Mouse (Mus musculus): ENCODE measurements around the gene Zdhhc23.

Gene Zdhhc23

GRCm38 (mm10) chr16:43970426-43970825 is 9.2 kb downstream of the Zdhhc23 start:
- DNase-seq (ENCODE audit: low read depth, low spot score), result no peak

- DNase-seq (ENCODE audit: low read depth, low spot score), result no peak
Measured at GRCm38 (mm10) chr16:43965781-43966389, 13.7 kb downstream of the Zdhhc23 start.

DNA sequence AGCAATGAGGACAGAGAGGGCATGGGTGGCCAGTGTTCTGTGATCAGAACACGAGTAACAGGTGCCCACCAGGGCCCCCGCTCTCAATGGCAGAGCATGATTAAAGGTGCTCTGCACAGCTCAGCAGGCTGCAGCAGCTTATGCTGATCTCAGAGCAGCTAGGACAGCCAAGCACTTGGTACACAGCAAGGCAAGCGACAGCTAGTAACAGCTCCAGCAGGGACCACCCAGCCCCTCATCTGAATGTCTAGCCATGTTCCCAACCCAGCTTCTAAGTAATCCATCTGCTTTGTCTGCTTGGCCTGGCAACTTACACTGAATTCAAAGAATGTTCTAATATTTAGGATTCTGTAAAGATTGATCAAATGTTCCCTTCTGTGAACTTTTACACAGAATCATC is 15.8 kb downstream of the Zdhhc23 start:
- no peak for DNase-seq (ENCODE audit: low read depth, low spot score)

- no peak for DNase-seq (ENCODE audit: low read depth, low spot score)
Measured at GRCm38 (mm10) chr16:43963291-43963690, 16.3 kb downstream of the Zdhhc23 start.

GRCm38 (mm10) chr16:43958038-43958437 is 21.6 kb downstream of the Zdhhc23 start:
- no peak for DNase-seq (ENCODE audit: low read depth, low spot score)

DNA sequence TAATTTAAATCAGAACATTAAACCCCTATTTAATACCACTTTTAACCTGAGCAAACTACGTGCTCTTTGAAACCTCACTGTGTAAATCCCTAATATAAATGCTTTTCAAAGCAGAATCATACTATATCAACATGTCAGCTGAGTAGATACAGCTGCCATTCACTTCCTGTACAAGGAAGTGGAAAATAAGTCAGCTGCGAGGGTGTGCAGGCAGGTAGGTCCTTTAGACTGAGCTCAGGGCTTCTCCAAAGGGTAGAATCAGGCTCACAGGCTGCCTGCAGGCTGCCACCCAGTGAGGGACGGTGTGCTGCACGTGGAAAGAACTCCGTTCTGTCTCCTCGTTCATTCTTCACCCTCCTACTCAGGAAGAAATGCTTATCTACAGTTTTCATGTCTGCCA is 24.7 kb downstream of the Zdhhc23 start:
- DNase-seq (ENCODE audit: low read depth, low spot score), result no peak

- DNase-seq (ENCODE audit: low read depth, low spot score), result no peak
Measured at GRCm38 (mm10) chr16:43951591-43951990, 28.0 kb downstream of the Zdhhc23 start.

DNA sequence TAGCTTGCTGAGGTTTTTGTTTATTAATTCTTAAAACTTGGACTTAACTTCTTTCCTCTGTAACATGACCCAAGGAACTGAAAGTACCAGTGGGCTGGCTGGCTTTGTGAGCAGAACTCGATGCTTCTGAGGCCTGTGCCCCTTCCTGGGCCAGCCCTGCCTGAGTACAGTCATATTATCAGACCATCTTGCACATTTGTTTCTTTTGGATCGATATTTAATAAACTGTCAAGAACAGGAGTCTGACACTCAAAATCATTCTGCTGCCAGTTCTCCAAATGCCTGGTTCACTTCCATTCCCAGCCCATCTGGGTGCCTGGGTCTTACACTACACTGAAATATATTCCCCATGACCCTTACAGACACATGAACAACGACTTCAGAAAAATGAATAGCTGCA is 33.7 kb downstream of the Zdhhc23 start:
- no peak for DNase-seq (ENCODE audit: low read depth, low spot score)

- DNase-seq (ENCODE audit: low read depth, low spot score), result no peak
Measured at GRCm38 (mm10) chr16:43945351-43945750, 34.2 kb downstream of the Zdhhc23 start.

DNA sequence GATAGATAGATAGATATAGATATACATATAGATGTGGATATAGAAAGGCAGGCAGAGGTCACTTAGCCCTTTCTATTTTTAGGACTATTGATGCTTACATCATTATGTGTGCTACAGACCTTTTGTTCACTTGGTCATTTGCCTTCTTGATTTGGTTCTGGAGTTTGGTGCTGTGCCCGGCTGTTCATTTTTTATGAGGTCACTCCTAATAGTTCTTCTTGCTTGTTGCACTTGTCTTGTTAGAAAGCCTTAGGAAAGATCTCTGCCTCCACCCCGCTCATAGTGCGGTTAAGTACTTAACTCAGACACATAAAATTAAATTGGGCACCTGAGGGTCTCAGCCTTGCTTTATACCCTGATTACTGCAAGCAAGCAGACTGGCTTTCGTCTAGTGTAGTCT is 38.7 kb downstream of the Zdhhc23 start:
- no peak for DNase-seq (ENCODE audit: low read depth, low spot score)

GRCm38 (mm10) chr16:43935892-43936291 is 43.7 kb downstream of the Zdhhc23 start:
- DNase-seq (ENCODE audit: low read depth, low spot score), result no peak

- DNase-seq (ENCODE audit: low read depth, low spot score), result no peak
Measured at GRCm38 (mm10) chr16:43935367-43935766, 44.2 kb downstream of the Zdhhc23 start.

GRCm38 (mm10) chr16:43934856-43935255 is 44.7 kb downstream of the Zdhhc23 start:
- no peak for DNase-seq (ENCODE audit: low read depth, low spot score)

GRCm38 (mm10) chr16:43933041-43933440 is 46.5 kb downstream of the Zdhhc23 start:
- no peak for DNase-seq (ENCODE audit: low read depth, low spot score)

DNA sequence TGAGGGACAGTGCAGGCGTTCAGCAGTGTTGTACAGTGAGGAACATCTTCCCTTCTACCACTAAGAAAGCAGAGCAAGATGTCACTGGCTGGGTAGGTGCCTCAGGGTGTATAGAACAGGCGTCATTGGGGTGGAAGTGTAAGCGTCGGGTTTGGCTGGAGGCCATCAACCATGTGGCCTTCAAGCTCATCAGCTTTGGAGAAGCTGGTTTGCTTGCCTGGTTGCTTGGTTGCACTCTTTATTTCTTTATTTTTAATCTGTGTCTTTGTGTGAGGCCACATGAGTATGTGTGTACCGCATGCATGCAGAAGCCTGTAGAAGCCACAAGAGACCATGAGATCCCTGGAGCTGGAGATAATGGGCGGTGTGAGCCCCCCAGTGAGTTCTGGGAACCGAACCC is 47.3 kb downstream of the Zdhhc23 start:
- DNase-seq (ENCODE audit: low read depth, low spot score), result no peak

GRCm38 (mm10) chr16:43931502-43931901 is 48.1 kb downstream of the Zdhhc23 start:
- no peak for DNase-seq (ENCODE audit: low read depth, low spot score)

DNA sequence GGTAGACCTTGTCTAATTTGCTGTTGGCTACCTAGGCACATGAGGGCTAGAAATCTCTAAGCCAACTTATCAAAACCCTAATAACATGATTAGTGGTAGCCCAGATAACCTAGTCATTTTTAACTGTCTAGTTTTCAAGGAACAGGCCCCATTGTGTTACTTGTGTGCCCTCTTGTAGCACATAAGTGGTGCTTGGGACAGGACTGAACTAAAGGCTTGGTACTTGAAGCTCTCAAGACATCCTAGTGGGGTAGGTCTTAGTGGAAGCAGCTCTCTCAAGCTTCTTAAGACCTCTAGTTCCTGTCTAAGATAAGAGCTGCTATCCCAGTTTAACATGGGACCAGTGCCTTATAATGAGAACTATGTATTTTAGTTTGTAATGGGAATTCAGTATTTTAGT is 49.0 kb downstream of the Zdhhc23 start:
- DNase-seq (ENCODE audit: low read depth, low spot score), result no peak

DNA sequence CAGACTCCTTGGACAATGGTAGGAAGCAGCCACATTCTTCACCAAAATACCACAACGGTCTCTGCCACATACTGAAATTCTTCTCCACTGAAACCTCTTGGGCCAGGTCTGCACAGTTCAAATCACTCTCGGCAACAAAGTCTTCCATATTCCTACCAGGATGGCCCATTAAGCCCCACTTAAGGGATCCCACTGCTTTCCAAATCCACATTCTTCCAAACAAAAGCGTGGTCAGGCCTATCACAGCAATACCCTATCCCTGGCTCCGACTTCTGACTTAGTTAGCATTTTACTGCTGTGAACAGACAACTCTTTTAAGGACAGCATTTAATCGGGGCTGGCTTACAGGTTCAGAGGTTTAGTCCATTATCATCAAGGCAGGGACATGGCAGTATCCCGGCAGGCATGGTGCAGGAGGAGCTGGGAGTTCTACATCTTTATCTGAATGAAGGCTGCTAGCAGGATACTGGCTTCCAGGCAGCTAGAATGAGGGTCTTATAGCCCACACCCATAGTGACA is 53.2 kb downstream of the Zdhhc23 start, which contains the start of gene Qtrt2:
Qtrt2 (minus strand) TSS at position 469 of the 519 bp plus-strand sequence.
- DNase-seq (ENCODE audit: low read depth, low spot score), result peak; percentile 54

DNA sequence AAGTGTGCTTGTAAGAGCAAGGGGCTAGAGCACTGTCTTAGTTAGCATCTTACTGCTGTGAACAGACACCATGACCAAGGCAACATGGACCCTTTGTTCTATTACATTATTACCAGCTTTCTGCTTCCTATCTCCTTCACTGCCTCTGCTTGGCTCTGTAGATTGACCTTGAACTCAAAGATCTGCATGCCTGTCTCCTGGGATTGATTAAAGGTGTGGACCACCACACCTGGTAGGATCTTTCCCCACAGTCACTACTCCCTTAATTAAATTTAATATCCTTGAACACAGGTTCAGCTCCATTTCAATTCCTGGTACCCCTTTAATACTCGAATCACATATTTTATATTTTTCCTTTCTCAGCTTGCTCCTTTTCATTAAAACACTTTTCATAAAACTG is 53.7 kb downstream of the Zdhhc23 start:
- no peak for DNase-seq (ENCODE audit: low read depth, low spot score)

GRCm38 (mm10) chr16:43925001-43925558 is 54.5 kb downstream of the Zdhhc23 start:
- no peak for DNase-seq (ENCODE audit: low read depth, low spot score)

- no peak for DNase-seq (ENCODE audit: low read depth, low spot score)
Measured at GRCm38 (mm10) chr16:43922630-43923029, 57.0 kb downstream of the Zdhhc23 start.

- DNase-seq (ENCODE audit: low read depth, low spot score), result no peak
Measured at GRCm38 (mm10) chr16:43922024-43922423, 57.6 kb downstream of the Zdhhc23 start.

- no peak for DNase-seq (ENCODE audit: low read depth, low spot score)
Measured at GRCm38 (mm10) chr16:43918867-43919266, 60.7 kb downstream of the Zdhhc23 start.

Measured in WW6 (cell line).